Mouse (Mus musculus): ENCODE measurements at regions not wholly inside any gene's neighbourhood (a gene's known extent, or its start where the extent isn't known, plus 50 kb on each side); places are given as distances from the start of the nearest gene placed in this dataset.

- Histone ChIP-seq H3K4me3 (replicated peaks; ENCODE audit: low read depth, low read length) (no peak overlapping the region), H3K4me1 (replicated peaks; ENCODE audit: insufficient read depth, low read length) (no peaks in the 10 kb centered on the region), H3K27ac (no peak overlapping the region), H3K9me3 (replicated peaks; ENCODE audit: low read length) (no peaks in the 10 kb centered on the region), H3K9ac (ENCODE audit: low read depth, low read length) (no peak overlapping the region), H3K4me2 (ENCODE audit: low read length) (no peak overlapping the region), H3K27me3 (ENCODE audit: insufficient read depth, low read length) (no peaks in the 10 kb centered on the region), H3K36me3 (ENCODE audit: insufficient read depth, low read length) (no peaks in the 10 kb centered on the region)
- DNase-seq (ENCODE audit: low spot score) (no peak), ATAC-seq (replicated peaks; ENCODE audit: low FRiP score, low read depth) (no peak)
- WGBS, result 78% methylated on average over 6 of the region's 6 CpGs
- TF ChIP-seq CTCF (IDR thresholded peaks at IDR 0.05; ENCODE audit: low read depth), result no peak
Measured at GRCm38 (mm10) chr14:101327421-101327820, 127.3 kb upstream of the Prr30 start.

- ATAC-seq (replicated peaks; ENCODE audit: low FRiP score, low read depth) (no peak), DNase-seq (ENCODE audit: low spot score) (peak; percentile 6)
- H3K27me3 ChIP-seq (ENCODE audit: insufficient read depth, low read length), result no peaks in the 10 kb centered on the region
- H3K4me1 ChIP-seq (replicated peaks; ENCODE audit: insufficient read depth, low read length), result no peaks in the 10 kb centered on the region
- no peaks in the 10 kb centered on the region for H3K9me3 ChIP-seq (replicated peaks; ENCODE audit: low read length)
- TF ChIP-seq CTCF (IDR thresholded peaks at IDR 0.05; ENCODE audit: low read depth), result no peak
- H3K36me3 ChIP-seq (ENCODE audit: insufficient read depth, low read length), result no peaks in the 10 kb centered on the region
- H3K4me3 ChIP-seq (replicated peaks; ENCODE audit: low read depth, low read length), result no peak overlapping the region
- H3K9ac ChIP-seq (ENCODE audit: low read depth, low read length), result no peak overlapping the region
- H3K27ac ChIP-seq, result no peak overlapping the region
- H3K4me2 ChIP-seq (ENCODE audit: low read length), result no peak overlapping the region
- WGBS, result 30% methylated on average over 12 of the region's 12 CpGs
Measured at GRCm38 (mm10) chr14:101326477-101326941, 126.4 kb upstream of the Prr30 start.

- 92% methylated on average over 6 of the region's 6 CpGs for WGBS
- H3K4me2 ChIP-seq (ENCODE audit: low read length), result no peak overlapping the region
- no peak overlapping the region for H3K27ac ChIP-seq
- no peak overlapping the region for H3K4me3 ChIP-seq (replicated peaks; ENCODE audit: low read depth, low read length)
- H3K9me3 ChIP-seq (replicated peaks; ENCODE audit: low read length), result no peaks in the 10 kb centered on the region
- no peak overlapping the region for H3K9ac ChIP-seq (ENCODE audit: low read depth, low read length)
- no peaks in the 10 kb centered on the region for H3K27me3 ChIP-seq (ENCODE audit: insufficient read depth, low read length)
- TF ChIP-seq CTCF (IDR thresholded peaks at IDR 0.05; ENCODE audit: low read depth), result no peak
- ATAC-seq (replicated peaks; ENCODE audit: low FRiP score, low read depth) (no peak), DNase-seq (ENCODE audit: low spot score) (no peak)
- H3K4me1 ChIP-seq (replicated peaks; ENCODE audit: insufficient read depth, low read length), result no peaks in the 10 kb centered on the region
- no peaks in the 10 kb centered on the region for H3K36me3 ChIP-seq (ENCODE audit: insufficient read depth, low read length)
Measured at GRCm38 (mm10) chr14:101323361-101323760, 123.2 kb upstream of the Prr30 start.

- Histone ChIP-seq H3K27ac (no peak overlapping the region), H3K27me3 (ENCODE audit: insufficient read depth, low read length) (no peaks in the 10 kb centered on the region), H3K9me3 (replicated peaks; ENCODE audit: low read length) (no peaks in the 10 kb centered on the region), H3K9ac (ENCODE audit: low read depth, low read length) (no peak overlapping the region), H3K4me3 (replicated peaks; ENCODE audit: low read depth, low read length) (no peak overlapping the region), H3K36me3 (ENCODE audit: insufficient read depth, low read length) (no peaks in the 10 kb centered on the region), H3K4me2 (ENCODE audit: low read length) (no peak overlapping the region), H3K4me1 (replicated peaks; ENCODE audit: insufficient read depth, low read length) (no peaks in the 10 kb centered on the region)
- ATAC-seq (replicated peaks; ENCODE audit: low FRiP score, low read depth) (no peak), DNase-seq (ENCODE audit: low spot score) (no peak)
- no peak for TF ChIP-seq CTCF (IDR thresholded peaks at IDR 0.05; ENCODE audit: low read depth)
Measured at GRCm38 (mm10) chr14:101307920-101308319, 107.8 kb upstream of the Prr30 start.

- TF ChIP-seq CTCF (IDR thresholded peaks at IDR 0.05; ENCODE audit: low read depth), result no peak
Measured at GRCm38 (mm10) chr14:101304487-101305032, 104.4 kb upstream of the Prr30 start.

GRCm38 (mm10) chr14:101297841-101298240, 97.7 kb upstream of the Prr30 start:
- no peaks in the 10 kb centered on the region for H3K9me3 ChIP-seq (replicated peaks; ENCODE audit: low read length)
- H3K36me3 ChIP-seq (ENCODE audit: insufficient read depth, low read length), result no peaks in the 10 kb centered on the region
- no peak for ATAC-seq (replicated peaks; ENCODE audit: low FRiP score, low read depth)
- H3K4me2 ChIP-seq (ENCODE audit: low read length), result no peak overlapping the region
- 92% methylated on average over 3 of the region's 3 CpGs for WGBS
- no peaks in the 10 kb centered on the region for H3K4me1 ChIP-seq (replicated peaks; ENCODE audit: insufficient read depth, low read length)
- H3K27me3 ChIP-seq (ENCODE audit: insufficient read depth, low read length), result no peaks in the 10 kb centered on the region
- no peak for DNase-seq (ENCODE audit: low spot score)
- H3K9ac ChIP-seq (ENCODE audit: low read depth, low read length), result no peak overlapping the region
- no peak for TF ChIP-seq CTCF (IDR thresholded peaks at IDR 0.05; ENCODE audit: low read depth)
- H3K4me3 ChIP-seq (replicated peaks; ENCODE audit: low read depth, low read length), result no peak overlapping the region
- no peak overlapping the region for H3K27ac ChIP-seq

More at GRCm38 (mm10) chr14:101304487-101305032, 104.4 kb upstream of the Prr30 start:
- 0 out of 2 replicates have a peak, but pooled peaks have one; percentile 36 for ATAC-seq (replicated peaks; ENCODE audit: low FRiP score, low read depth)
- Histone ChIP-seq H3K36me3 (ENCODE audit: insufficient read depth, low read length) (no peaks in the 10 kb centered on the region), H3K27ac (no peak overlapping the region), H3K9me3 (replicated peaks; ENCODE audit: low read length) (no peaks in the 10 kb centered on the region), H3K4me2 (ENCODE audit: low read length) (no peak overlapping the region), H3K9ac (ENCODE audit: low read depth, low read length) (no peak overlapping the region), H3K4me3 (replicated peaks; ENCODE audit: low read depth, low read length) (no peak overlapping the region), H3K27me3 (ENCODE audit: insufficient read depth, low read length) (no peaks in the 10 kb centered on the region), H3K4me1 (replicated peaks; ENCODE audit: insufficient read depth, low read length) (no peaks in the 10 kb centered on the region)
- DNase-seq (ENCODE audit: low spot score), result peak; percentile 69
- WGBS, result 46% methylated on average over 4 of the region's 4 CpGs

- no peaks in the 10 kb centered on the region for H3K4me1 ChIP-seq (replicated peaks; ENCODE audit: insufficient read depth, low read length)
- WGBS, result 24% methylated on average over 7 of the region's 7 CpGs
Measured at GRCm38 (mm10) chr14:101294693-101295092, 94.6 kb upstream of the Prr30 start.

More at GRCm38 (mm10) chr14:101294693-101295092, 94.6 kb upstream of the Prr30 start:
- peak; percentile 72 for TF ChIP-seq CTCF (IDR thresholded peaks at IDR 0.05; ENCODE audit: low read depth)
- H3K36me3 ChIP-seq (ENCODE audit: insufficient read depth, low read length), result no peaks in the 10 kb centered on the region
- no peak overlapping the region for H3K4me3 ChIP-seq (replicated peaks; ENCODE audit: low read depth, low read length)
- no peaks in the 10 kb centered on the region for H3K9me3 ChIP-seq (replicated peaks; ENCODE audit: low read length)
- no peak overlapping the region for H3K9ac ChIP-seq (ENCODE audit: low read depth, low read length)
- no peak overlapping the region for H3K27ac ChIP-seq
- ATAC-seq (replicated peaks; ENCODE audit: low FRiP score, low read depth), result no peak
- no peaks in the 10 kb centered on the region for H3K27me3 ChIP-seq (ENCODE audit: insufficient read depth, low read length)
- DNase-seq (ENCODE audit: low spot score), result peak; percentile 75
- H3K4me2 ChIP-seq (ENCODE audit: low read length), result no peak overlapping the region

Data from kidney, postnatal 0 days (tissue).